Mouse (Mus musculus): ENCODE results near the gene Syt1.

GRCm38 (mm10) chr10:108619861-108620260 is 390.9 kb downstream of the Syt1 start:
- TF ChIP-seq CTCF (IDR thresholded peaks at IDR 0.05) (no peak), EP300 (IDR thresholded peaks at IDR 0.05) (no peak)
